Mouse (Mus musculus) hindbrain, embryonic 15.5 days (tissue): ENCODE measurements around the gene Smim10l2a. TPM values are rescaled to one million over a fixed set of nuclear protein-coding genes. Genes with fewer than 3 reads are reported as not detected.

Experiments used
- ATAC-seq: fragments of 200-750 bp; cut with Nextera tagmentation; 2 replicates; pipeline ENCODE4 v1.8.0; 2017; ENCODE audit warnings: low read depth, moderate number of reproducible peaks, moderate TSS enrichment; ENCODE audit not compliant: low FRiP score
- H3K27ac ChIP-seq: fragments of 300-500 bp; sonication (generic); replicated peaks from 2 replicates; pipeline ENCODE4 v1.5.1; 2015; ENCODE audit warnings: mild to moderate bottlenecking, inconsistent platforms
- H3K27me3 ChIP-seq: fragments of 300-500 bp; sonication (generic); 2 replicates; pipeline ENCODE4 v1.6.1; 2015; ENCODE audit warnings: control low read depth, inconsistent platforms
- H3K36me3 ChIP-seq: fragments of 300-500 bp; sonication (generic); 2 replicates; pipeline ENCODE4 v1.6.1; 2015; ENCODE audit warnings: control low read depth, inconsistent platforms
- H3K4me1 ChIP-seq: fragments of 300-500 bp; sonication (generic); replicated peaks from 2 replicates; pipeline ENCODE4 v1.6.1; 2015; ENCODE audit warnings: control low read depth, inconsistent platforms
- H3K4me2 ChIP-seq: fragments of 300-500 bp; sonication (generic); 2 replicates; pipeline ENCODE4 v1.6.1; 2015; ENCODE audit warnings: moderate library complexity, mild to moderate bottlenecking, inconsistent platforms
- H3K4me3 ChIP-seq: fragments of 300-500 bp; sonication (generic); 2 replicates; pipeline ENCODE4 v1.5.1; 2015; ENCODE audit warnings: mild to moderate bottlenecking, inconsistent platforms
- H3K9ac ChIP-seq: fragments of 300-500 bp; sonication (generic); 2 replicates; pipeline ENCODE4 v1.6.1; 2015; ENCODE audit warnings: inconsistent platforms
- H3K9me3 ChIP-seq: fragments of 300-500 bp; sonication (generic); 2 replicates; pipeline ENCODE4 v1.6.1; 2016; ENCODE audit warnings: control low read depth, inconsistent platforms
- WGBS: fragments of 180-500 bp; shearing (Covaris S2); methylation state at CpG from one replicate; pipeline ENCODE4 v1.1.7; 2015; 5-methylcytosine and 5-hydroxymethylcytosine counted together
- polyA plus RNA-seq: library from polyadenylated mRNA; unstranded; fragments of >200 nt; fragmentation: Nextera tagmentation; extraction: Ambion mirVana; gene quantifications from 2 replicates; pipeline ENCODE4 v1.2.1, GENCODE M21; 2015

Smim10l2a gene
- polyA plus RNA-seq, 1 experiment from 2014 or later, result 46.7 TPM

GRCm38 (mm10) chrX:56417541-56417940 lies 43.2 kb downstream of the Smim10l2a start:
- no peak overlapping the region for H3K27ac ChIP-seq
- H3K9me3 ChIP-seq, result no peaks in the 10 kb centered on the region
- H3K4me1 ChIP-seq, result no peaks in the 10 kb centered on the region
- no peaks in the 10 kb centered on the region for H3K27me3 ChIP-seq
- H3K4me2 ChIP-seq, result no peak overlapping the region
- 74% methylated on average over 4 of the region's 4 CpGs for WGBS
- no peaks in the 10 kb centered on the region for H3K36me3 ChIP-seq
- H3K9ac ChIP-seq, result no peak overlapping the region
- ATAC-seq, result no peak
- H3K4me3 ChIP-seq, result no peak overlapping the region

Other genes starting within 250 kb of the Smim10l2a start
- gene 3830403N18Rik, start 238.0 kb upstream of the Smim10l2a start, polyA plus RNA-seq, result 0.64 and 0.75 TPM in 2 replicates
- gene Gm773, start 161.7 kb upstream of the Smim10l2a start, polyA plus RNA-seq, result not detected in 2 replicates
- 5.0 and 6.0 TPM in 2 replicates for gene Zfp449, start 28.2 kb upstream of the Smim10l2a start, polyA plus RNA-seq
- gene Gm2174, start 73.4 kb downstream of the Smim10l2a start, polyA plus RNA-seq, result 1.4 and 1.7 TPM in 2 replicates
- 16.4 and 17.2 TPM in 2 replicates for gene Ints6l, start 80.3 kb downstream of the Smim10l2a start, polyA plus RNA-seq
- gene Gm10477, start 150.2 kb downstream of the Smim10l2a start, polyA plus RNA-seq, result not detected in 2 replicates
- gene Gm648, start 175.0 kb downstream of the Smim10l2a start, polyA plus RNA-seq, result not detected in 2 replicates
- gene Mmgt1, start 223.5 kb downstream of the Smim10l2a start, polyA plus RNA-seq, result 53.6 and 55.3 TPM in 2 replicates
- gene Slc9a6, start 235.2 kb downstream of the Smim10l2a start, polyA plus RNA-seq, result 67.9 and 70.8 TPM in 2 replicates